Mouse (Mus musculus) embryo, embryonic 10.5 days (tissue): ENCODE results near the gene Timm23.
"Not testable (repeated sequence)": the region's sequence is repeated elsewhere in the genome, so short reads cannot be mapped to it uniquely, and the experiment has no call there.

Experiments
- DNase-seq: peaks from one replicate; pipeline ENCODE4 v3.0.0-alpha.2; 2015; ENCODE audit warnings: low spot score

The Timm23 gene

GRCm38 (mm10) chr14:32165278-32166061 lies 36.2 kb downstream of the Timm23 start:
- DNase-seq = peak; percentile 79

GRCm38 (mm10) chr14:32164173-32165051 lies 37.3 kb downstream of the Timm23 start:
- DNase-seq = no peak

DNA sequence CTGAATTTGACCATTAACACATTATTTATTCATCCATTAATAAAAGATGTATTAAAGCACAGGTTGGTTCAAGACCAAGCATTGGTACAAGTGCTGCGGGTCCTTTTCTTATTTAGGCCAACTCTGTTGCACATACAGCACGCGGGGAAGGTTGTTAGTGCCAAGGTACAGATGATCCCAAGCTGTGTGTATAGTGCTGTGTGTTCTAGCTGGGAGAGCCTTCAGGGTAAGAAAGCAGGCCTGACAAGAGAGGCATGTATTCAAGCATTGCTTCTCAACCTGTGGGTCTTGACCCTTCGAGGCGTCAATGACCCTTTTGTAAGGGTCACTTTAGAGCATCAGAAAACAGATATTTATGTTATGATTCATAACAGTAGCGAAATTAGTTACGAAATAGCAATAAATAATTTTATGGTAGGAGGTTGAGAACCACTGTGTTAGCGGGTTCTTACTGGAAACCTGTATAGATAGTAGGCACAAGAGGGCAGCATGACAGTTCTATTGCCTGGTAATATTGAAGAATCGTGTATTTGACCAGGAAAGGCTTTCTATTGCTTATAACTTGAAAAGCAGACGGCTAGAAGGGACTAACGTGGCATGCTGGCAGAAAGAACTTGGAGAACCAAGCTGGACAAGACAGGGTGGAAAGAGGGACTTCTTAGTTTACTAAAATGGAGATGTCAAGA lies 38.4 kb downstream of the Timm23 start:
- no peak for DNase-seq

GRCm38 (mm10) chr14:32162231-32162630 lies 39.5 kb downstream of the Timm23 start:
- no peak for DNase-seq

GRCm38 (mm10) chr14:32161090-32161885 lies 40.4 kb downstream of the Timm23 start:
- no peak for DNase-seq

DNA sequence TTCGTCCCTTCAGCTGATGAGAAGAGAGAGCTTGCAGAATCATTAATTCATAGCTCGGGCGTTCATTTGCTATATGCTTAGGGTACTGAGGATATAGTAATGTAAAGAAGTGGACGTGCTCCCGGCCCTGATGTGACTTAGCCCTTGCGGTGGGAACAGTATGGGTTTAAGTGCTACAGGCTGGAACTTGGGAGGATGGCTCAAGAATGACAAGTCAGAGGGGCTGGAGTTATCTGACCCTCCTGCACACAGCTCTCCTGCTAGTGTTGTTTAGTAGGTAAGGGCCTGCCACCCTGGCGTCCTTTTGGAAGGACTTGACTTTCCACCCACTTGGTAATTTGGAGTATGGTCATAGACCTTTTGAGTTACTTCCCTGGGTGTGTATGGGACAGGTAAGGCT lies 41.1 kb downstream of the Timm23 start:
- DNase-seq = no peak

DNA sequence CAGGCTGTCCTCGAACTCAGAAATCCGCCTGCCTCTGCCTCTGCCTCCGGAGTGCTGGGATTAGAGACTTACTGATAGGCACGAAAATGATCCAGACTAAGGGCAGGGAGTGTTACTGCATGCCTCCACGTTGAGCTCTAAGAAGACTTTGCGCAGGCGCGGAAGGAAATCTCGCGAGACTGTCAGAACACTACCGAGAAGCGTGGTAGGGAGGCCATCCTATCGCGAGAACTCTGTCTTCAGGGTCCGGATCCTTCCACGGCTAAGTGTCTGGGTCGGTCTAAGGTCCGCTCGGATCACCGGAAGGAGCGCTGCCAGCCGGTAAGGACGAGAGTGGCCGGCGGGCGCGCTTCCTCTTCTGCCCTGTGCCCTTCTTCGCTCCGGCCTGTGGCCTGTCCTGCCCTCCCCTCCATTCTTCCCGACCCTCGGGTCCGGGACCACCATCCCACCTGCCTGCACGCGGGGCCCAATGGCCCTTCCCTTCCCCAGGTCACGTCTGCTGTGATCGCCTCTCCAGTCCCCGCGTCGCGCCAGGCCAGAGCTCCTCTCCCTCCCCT lies 41.9 kb downstream of the Timm23 start, which contains the start of gene Ncoa4:
Ncoa4 (plus strand) TSS at position 176 of the 557 bp plus-strand sequence.
- peak; percentile 100 for DNase-seq

- peak; percentile 13 for DNase-seq
These were observed 42.5 kb downstream of the Timm23 start for GRCm38 (mm10) chr14:32159150-32159670.

DNA sequence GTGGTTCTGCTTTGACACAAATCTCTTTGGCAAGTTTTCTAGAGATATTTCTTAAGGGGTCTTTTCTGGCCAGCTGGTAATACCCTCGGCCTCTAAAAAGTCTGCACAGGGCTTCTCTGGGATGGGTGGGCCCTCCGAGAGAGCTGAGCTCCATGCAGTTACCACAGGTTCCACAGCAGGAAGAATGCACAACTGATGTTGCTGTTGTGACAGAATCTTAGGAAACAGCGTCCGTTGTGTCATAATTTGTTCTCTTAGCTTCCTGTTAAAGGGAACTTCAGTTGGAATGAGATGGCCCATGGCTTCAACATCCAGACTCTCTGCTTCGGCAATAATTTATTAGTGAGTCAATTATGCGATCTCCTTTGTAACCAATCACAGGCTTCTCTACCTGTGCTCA lies 46.9 kb downstream of the Timm23 start:
- DNase-seq = no peak

GRCm38 (mm10) chr14:32153156-32153555 lies 48.5 kb downstream of the Timm23 start:
- DNase-seq = no peak

DNA sequence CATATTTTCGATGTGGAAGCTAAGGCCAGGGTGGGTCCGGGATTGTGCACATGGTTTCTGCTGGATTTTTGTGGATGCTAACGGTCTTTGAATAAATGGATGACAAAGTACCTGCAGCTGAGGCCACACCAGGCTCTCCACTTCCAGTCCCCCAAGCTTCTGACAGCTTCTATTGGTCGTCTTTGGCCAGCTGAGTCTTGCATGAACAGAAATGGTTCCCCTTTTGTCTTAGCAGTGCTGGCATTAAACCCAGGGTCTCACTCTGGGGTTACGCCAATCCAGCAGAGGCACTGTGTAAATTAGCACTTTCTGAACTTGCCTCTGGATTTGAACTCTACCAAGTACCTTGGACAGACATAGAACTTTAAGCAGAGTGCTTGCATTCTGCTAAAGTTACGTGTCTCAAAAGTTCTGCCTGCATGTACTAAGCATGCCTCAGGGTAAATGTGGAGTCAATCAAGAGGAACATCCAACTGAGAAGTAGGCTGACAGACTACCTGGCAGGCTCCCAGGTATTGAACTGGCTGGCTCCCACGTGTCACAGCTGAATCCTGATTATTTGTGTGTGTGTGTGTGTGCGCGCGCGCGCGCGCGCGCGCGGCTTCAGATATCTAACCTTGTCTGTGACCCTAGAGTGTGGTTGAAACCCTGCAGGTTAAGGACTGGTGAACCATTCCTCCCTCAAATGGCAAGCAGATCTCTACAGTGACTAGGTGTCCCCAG lies 49.3 kb downstream of the Timm23 start:
- DNase-seq = no peak

GRCm38 (mm10) chr14:32150872-32151271 lies 50.8 kb downstream of the Timm23 start:
- no peak for DNase-seq

GRCm38 (mm10) chr14:32146578-32146977 lies 55.1 kb downstream of the Timm23 start:
- DNase-seq = no peak

GRCm38 (mm10) chr14:32145809-32146511 lies 55.7 kb downstream of the Timm23 start:
- DNase-seq = no peak

DNA sequence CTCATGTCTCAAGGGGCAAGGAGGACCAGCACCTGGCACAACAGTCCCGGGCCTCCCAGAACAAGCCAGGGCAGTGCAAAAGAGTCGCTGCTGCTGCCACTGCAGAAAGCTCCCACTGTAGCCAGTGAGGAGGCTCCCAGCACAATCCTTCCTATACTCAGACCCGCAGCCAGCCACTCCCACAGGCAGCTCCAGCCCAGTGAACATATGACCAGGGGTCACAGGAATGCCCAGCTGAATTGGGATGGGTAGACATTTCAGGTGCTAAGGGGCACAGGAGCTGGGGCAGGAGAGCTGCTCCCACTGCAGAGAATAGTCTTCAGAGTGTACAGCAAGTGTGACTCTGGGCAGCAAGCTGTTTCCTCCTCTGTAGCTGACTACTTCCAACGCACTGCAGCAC lies 56.3 kb downstream of the Timm23 start:
- no peak for DNase-seq

DNA sequence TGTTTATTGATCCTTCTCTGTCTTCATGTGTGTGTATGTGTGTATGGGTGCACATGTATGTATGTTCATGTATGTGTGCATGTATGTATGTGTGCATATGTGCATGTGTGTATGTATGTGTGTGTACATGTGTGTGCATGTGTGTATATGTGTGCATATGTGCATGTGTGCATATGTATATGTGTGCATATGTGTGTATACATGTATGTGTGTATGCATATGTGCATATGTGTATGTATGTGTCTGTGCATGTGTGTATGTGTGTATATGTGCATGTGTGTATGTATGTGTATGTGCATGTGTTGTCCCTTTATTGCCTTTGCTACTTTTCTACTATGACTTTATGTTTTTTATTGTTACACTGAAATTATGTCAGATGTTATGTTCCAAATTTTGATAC lies 57.0 kb downstream of the Timm23 start:
- no peak for DNase-seq

- DNase-seq = no peak
These were observed 60.0 kb downstream of the Timm23 start, which contains the start of gene Msmb for GRCm38 (mm10) chr14:32141723-32142122. Gene Msmb, plus strand, starts transcription at chr14:32142023.

DNA sequence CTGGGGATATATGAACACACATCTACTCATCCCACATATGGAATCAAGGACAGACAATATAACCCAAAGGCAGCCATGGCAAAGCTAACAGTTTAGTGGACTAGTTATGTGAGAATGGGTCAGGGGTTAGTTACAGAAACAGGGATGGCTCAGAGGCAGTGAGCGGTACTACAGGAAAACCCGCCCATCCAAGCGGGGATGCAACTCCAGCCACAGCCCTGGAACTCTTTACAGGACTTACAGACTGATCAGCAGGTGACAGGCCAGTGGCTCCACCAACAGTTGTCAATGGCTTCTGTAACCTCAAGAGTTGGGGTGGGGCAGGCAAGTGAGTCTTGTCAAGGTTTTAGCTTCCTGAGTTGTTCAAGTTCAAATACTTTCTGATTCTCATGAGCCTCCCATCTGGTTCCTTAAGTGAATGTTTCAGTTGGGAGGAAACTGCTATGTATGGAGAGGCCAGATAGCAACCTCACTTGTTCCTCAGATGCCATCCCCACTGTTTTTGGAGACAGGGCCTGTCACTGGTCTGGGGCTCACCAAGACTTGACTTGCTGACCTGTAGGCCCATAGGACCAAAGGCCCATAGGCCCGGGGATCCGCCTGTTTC lies 61.2 kb downstream of the Timm23 start:
- DNase-seq = no peak

DNA sequence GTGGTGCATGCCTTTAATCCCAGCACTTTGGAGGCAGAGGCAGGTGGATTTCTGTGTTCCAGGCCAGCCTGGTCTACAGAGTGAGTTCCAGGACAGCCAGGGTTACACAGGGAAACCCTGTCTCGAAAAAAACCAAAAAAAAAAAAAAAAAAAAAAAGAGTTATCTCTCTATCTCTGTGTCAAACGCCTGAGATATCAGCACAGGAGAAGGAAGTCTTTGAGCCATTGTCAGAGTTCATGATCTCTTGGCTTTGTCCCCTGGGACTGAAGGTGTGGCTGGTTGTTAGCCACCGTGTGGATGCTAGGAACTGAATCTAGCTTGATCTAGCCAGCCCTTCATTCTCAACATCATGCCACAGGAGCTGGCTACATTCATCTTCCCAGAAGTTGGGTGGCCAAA lies 65.2 kb downstream of the Timm23 start:
- not testable (repeated sequence) for DNase-seq
